Mouse (Mus musculus) C2C12 (cell line): ENCODE results near the gene Rab7. TPM values are rescaled to one million over a fixed set of nuclear protein-coding genes. Genes with fewer than 3 reads are reported as not detected.

Experiments used
- H3K27me3 ChIP-seq: one replicate; pipeline ENCODE4 v1.6.1; 2011; ENCODE audit not compliant: control insufficient read depth, insufficient read depth, insufficient read length
- H3K36me3 ChIP-seq: one replicate; pipeline ENCODE4 v1.6.1; 2011; ENCODE audit not compliant: control insufficient read depth, insufficient read depth
- H3K4me3 ChIP-seq: one replicate; pipeline ENCODE4 v1.5.1; 2011; ENCODE audit warnings: mild to moderate bottlenecking, control low read depth; ENCODE audit not compliant: poor library complexity, insufficient read depth, severe bottlenecking
- H3K79me2 ChIP-seq: one replicate; pipeline ENCODE4 v1.6.1; 2011; ENCODE audit not compliant: control insufficient read depth, insufficient read depth
- H3K79me3 ChIP-seq: one replicate; pipeline ENCODE4 v1.6.1; 2011; ENCODE audit warnings: low read depth, control low read depth
- H3ac ChIP-seq: one replicate; pipeline ENCODE3; 2011; ENCODE audit warnings: low read depth; ENCODE audit not compliant: control insufficient read depth, insufficient read length
- CEBPB ChIP-seq: IDR thresholded peaks from one replicate; pipeline ENCODE4 v1.6.1; 2011; ENCODE audit warnings: low read depth, mild to moderate bottlenecking, control low read depth, moderate library complexity
- CTCF ChIP-seq: IDR thresholded peaks from one replicate; pipeline ENCODE4 v1.5.1; 2011; ENCODE audit not compliant: control insufficient read depth, insufficient read depth, insufficient read length
- FOSL1 ChIP-seq: IDR thresholded peaks from one replicate; pipeline ENCODE4 v1.8.0; 2011; ENCODE audit warnings: mild to moderate bottlenecking, low read length; ENCODE audit not compliant: poor library complexity, insufficient read depth, severe bottlenecking
- MAX ChIP-seq: IDR thresholded peaks from one replicate; pipeline ENCODE4 v1.6.1; 2011; ENCODE audit warnings: mild to moderate bottlenecking, control low read depth
- MYOD1 ChIP-seq: IDR thresholded peaks from one replicate; pipeline ENCODE4 v1.6.1; 2011; ENCODE audit warnings: low read depth; ENCODE audit not compliant: control insufficient read depth, insufficient read length
- MYOG ChIP-seq: IDR thresholded peaks from one replicate; pipeline ENCODE4 v1.6.1; 2011; ENCODE audit not compliant: control insufficient read depth, insufficient read length; ENCODE audit errors: extremely low read depth
- USF1 ChIP-seq: IDR thresholded peaks from one replicate; pipeline ENCODE4 v1.6.1; 2011; ENCODE audit warnings: low read depth, mild to moderate bottlenecking, control low read depth, moderate library complexity
- polyA plus RNA-seq: library from polyadenylated mRNA; unstranded; fragments of >200 nt; fragmentation: generic; extraction: Trizol; gene quantifications from one replicate; pipeline ENCODE4 v1.2.1, GENCODE M21; 2012; ENCODE audit warnings: missing spikeins

Rab7 gene
- polyA plus RNA-seq, 1 experiment: 197 TPM

- Histone ChIP-seq H3K79me2 (peaks cover 100% of the 10 kb centered on the region), H3ac (no peak overlapping the region), H3K27me3 (no peaks in the 10 kb centered on the region), H3K4me3 (no peak overlapping the region), H3K36me3 (peaks cover 32% of the 10 kb centered on the region), H3K79me3 (peaks cover 96% of the 10 kb centered on the region)
- no peak for TF ChIP-seq MYOD1
- no peak for TF ChIP-seq CTCF
- no peak for TF ChIP-seq USF1
- no peak for TF ChIP-seq CEBPB
- no peak for TF ChIP-seq MAX
- no peak for TF ChIP-seq FOSL1
- no peak for TF ChIP-seq MYOG
Observed at GRCm38 (mm10) chr6:88023316-88023890, 21.7 kb downstream of the Rab7 start.

GRCm38 (mm10) chr6:88019154-88019553, 25.9 kb downstream of the Rab7 start:
- peaks cover 100% of the 10 kb centered on the region for H3K79me2 ChIP-seq
- TF ChIP-seq MYOD1 (peak; percentile 19), FOSL1 (no peak), USF1 (no peak), MYOG (no peak), CTCF (no peak), CEBPB (no peak), MAX (no peak)
- H3K4me3 ChIP-seq: no peak overlapping the region
- no peaks in the 10 kb centered on the region for H3K27me3 ChIP-seq
- peaks cover 91% of the 10 kb centered on the region for H3K79me3 ChIP-seq
- H3K36me3 ChIP-seq: peaks cover 21% of the 10 kb centered on the region
- no peak overlapping the region for H3ac ChIP-seq

- Histone ChIP-seq H3K27me3 (no peaks in the 10 kb centered on the region), H3K79me3 (peaks cover 83% of the 10 kb centered on the region), H3K79me2 (peaks cover 100% of the 10 kb centered on the region), H3K4me3 (no peak overlapping the region), H3ac (no peak overlapping the region), H3K36me3 (peaks cover 20% of the 10 kb centered on the region)
- TF ChIP-seq CEBPB (no peak), CTCF (no peak), MYOD1 (no peak), MYOG (no peak), FOSL1 (no peak), MAX (no peak), USF1 (no peak)
Observed at GRCm38 (mm10) chr6:88017821-88018220, 27.2 kb downstream of the Rab7 start.

GRCm38 (mm10) chr6:88015797-88016196, 29.3 kb downstream of the Rab7 start:
- Histone ChIP-seq H3K79me2 (peaks cover 86% of the 10 kb centered on the region), H3K36me3 (peaks cover 35% of the 10 kb centered on the region), H3ac (no peak overlapping the region), H3K4me3 (no peak overlapping the region), H3K79me3 (peaks cover 64% of the 10 kb centered on the region), H3K27me3 (no peaks in the 10 kb centered on the region)
- TF ChIP-seq MAX (no peak), FOSL1 (no peak), USF1 (no peak), CTCF (no peak), CEBPB (no peak), MYOG (no peak), MYOD1 (no peak)

GRCm38 (mm10) chr6:88013456-88013855, 31.6 kb downstream of the Rab7 start:
- H3K4me3 ChIP-seq: no peak overlapping the region
- peaks cover 50% of the 10 kb centered on the region for H3K36me3 ChIP-seq
- no peak overlapping the region for H3ac ChIP-seq
- no peak for TF ChIP-seq USF1
- TF ChIP-seq CTCF: no peak
- TF ChIP-seq MAX: no peak
- no peak for TF ChIP-seq MYOD1
- no peak for TF ChIP-seq MYOG
- no peak for TF ChIP-seq FOSL1
- TF ChIP-seq CEBPB: no peak
- H3K79me2 ChIP-seq: peaks cover 62% of the 10 kb centered on the region
- peaks cover 42% of the 10 kb centered on the region for H3K79me3 ChIP-seq
- no peaks in the 10 kb centered on the region for H3K27me3 ChIP-seq
